Mouse (Mus musculus): ENCODE data around the gene 1700020N01Rik.

DNA sequence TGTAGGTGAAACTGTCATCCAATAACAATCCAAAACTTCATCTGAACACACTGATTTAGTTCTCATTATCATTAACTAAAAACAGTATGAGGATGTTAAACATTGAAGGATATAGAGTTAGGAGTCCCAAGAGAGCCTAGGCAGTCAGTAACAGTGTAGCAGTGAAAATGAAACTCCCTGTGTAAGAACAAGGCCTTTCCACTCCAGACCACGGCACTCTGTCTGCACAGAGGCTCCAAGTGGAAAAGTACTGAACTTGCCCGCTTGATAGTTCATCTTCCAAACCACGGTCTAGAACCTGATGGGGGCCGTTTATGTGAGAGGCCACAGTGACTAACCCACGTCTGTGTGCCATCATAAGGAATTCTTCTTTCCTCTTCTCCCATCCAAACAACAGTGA is 77.2 kb downstream of the 1700020N01Rik start:
- TF ChIP-seq POLR2A (IDR thresholded peaks at IDR 0.05; ENCODE audit: borderline replicate concordance, extremely low read depth, low read depth, low read length) (no peak), CTCF (IDR thresholded peaks at IDR 0.05; ENCODE audit: insufficient read depth, low read length) (no peak)

Data from lung, adult 2 months (tissue).